Mouse (Mus musculus) thymus, postnatal 4 days (tissue): Measurements from ENCODE around the gene Mmp2.

ENCODE experiments used
- DNase-seq: peaks from one replicate; pipeline ENCODE4 v3.0.0; 2021

The Mmp2 gene

DNA sequence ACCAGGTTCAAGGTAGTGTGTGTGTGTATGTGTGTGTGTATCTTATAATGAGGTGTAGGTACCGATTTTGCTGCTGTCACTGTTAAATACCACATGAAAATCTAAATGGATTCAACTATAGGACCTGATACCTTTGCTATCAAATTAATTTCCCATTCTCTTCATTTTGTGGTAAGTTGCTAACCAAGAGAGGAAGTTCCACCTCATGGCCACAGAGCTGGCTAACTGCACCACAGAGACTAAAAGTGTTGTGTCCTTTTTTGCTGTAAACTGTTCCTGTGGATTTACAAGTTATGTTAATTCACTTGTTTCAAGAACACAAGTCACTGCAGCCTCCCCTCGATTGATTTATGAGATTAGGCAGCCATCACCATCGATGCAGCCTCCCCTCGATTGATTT lies 70.7 kb downstream of the Mmp2 start:
- DNase-seq = no peak

DNA sequence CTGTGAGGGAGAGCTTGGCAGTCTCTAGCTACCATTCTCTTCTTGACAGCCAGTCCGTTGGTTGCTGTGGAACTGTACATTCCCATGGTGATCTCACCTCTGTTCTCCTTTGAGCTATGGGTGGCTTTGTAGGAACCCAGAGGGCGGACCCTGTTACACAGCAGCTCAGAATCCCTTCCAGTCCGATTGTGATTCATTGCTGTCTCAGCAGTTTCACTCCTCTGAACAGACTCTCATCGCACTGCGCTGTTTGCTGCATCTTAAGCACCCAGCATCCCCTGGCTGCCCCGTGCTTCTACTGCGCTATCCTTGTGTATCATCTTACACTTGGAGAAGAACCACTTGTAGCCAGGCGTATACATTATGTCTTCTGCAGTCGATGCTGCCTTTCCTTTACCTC lies 72.5 kb downstream of the Mmp2 start:
- DNase-seq = no peak

DNA sequence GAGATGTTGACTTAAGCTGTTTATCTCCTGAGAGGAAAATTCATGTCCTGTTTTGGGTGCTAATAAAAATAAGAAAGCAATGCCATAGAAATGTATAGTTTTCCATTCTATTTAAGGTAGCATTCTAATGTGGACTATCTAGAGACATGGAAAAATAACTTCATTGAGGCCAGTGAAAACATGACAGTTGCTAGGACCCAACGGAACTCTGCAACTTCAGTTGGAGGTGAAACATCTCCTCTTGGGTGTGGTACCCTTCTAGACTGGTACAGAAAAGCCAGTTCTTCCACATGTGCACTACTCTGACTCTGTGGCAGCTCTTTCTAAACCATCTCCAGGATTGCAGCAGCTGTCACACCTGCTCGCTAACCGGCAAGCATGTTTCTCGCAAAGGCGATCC lies 74.0 kb downstream of the Mmp2 start, which contains the start of gene Capns2:
Gene Capns2 (plus strand): TSS at position 301 of the 400 bp plus-strand sequence.
- no peak for DNase-seq

DNA sequence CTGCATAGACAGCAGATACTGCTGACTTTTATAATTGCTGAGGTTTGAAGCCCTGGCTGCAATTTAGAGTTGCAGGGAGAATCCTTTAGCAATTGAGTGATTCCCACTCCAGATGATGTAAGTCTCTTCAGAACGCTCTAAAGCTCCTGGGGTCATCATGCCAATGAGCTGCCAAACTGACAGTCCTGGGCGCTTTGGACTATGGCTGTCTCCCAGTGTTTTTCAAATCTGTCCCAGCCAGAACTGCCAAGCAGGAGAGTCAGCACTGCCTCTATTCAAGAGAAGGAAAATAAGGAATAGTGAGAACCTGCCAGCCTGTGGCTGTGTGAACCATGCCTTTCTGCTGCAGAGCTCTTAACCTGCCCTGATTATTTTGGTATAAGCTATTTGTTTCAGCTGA lies 75.9 kb downstream of the Mmp2 start:
- no peak for DNase-seq
